Mouse (Mus musculus): ENCODE data around the gene Azgp1.
"Not testable (repeated sequence)": the region's sequence is repeated elsewhere in the genome, so short reads cannot be mapped to it uniquely, and the experiment has no call there.

Gene Azgp1

GRCm38 (mm10) chr5:137981300-137981699, at the start of gene Azgp1:
Gene Azgp1 (plus strand): TSS chr5:137981520.
- DNase-seq (ENCODE audit: extremely low spot score, low read depth, low spot score), result no peak

- DNase-seq (ENCODE audit: extremely low spot score, low read depth, low spot score), result not testable (repeated sequence)
Observed at GRCm38 (mm10) chr5:137933934-137934333, 47.4 kb upstream of the Azgp1 start.

- DNase-seq (ENCODE audit: extremely low spot score, low read depth, low spot score), result no peak
Observed at GRCm38 (mm10) chr5:137936486-137936885, 44.8 kb upstream of the Azgp1 start.

GRCm38 (mm10) chr5:137937238-137937637, 44.1 kb upstream of the Azgp1 start:
- DNase-seq (ENCODE audit: extremely low spot score, low read depth, low spot score), result no peak

DNA sequence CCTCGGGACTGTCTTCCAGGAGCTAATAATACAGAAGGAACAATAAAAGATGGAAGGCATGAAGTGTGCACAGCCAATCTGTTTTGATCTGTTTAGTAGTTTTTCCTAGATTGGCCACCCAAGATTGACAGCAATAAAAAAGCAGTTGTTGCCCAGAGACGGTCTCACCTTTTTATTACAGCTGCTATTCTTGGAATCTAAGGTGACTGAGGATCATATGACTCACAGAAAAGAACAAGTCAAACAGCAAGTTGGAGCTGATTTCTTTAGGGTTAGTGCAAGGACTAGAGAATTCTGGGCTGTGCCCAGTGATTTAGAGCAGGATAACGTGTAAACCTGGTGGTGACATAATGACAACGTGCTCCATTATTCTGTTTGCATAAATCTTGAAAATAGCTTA, 40.4 kb upstream of the Azgp1 start:
- no peak for DNase-seq (ENCODE audit: extremely low spot score, low read depth, low spot score)

GRCm38 (mm10) chr5:137943133-137943532, 38.2 kb upstream of the Azgp1 start:
- DNase-seq (ENCODE audit: extremely low spot score, low read depth, low spot score), result no peak

DNA sequence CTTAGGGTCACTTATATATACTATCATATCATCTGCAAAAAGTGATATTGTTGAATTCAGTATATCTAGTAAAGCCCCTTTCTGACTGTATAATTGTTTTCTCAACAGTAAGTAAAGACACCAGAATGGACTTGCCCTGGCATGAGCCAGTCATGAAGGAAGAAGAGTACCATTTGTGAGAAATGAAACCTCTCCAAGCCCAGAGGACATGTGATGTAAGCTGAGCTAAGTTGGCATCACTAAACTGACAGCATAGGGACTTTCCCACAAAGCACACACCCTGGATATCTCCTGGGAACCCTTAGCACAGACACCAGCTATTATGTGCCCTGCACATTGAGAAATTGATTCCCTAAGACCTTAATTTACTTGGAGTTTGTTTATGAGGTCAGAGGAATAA, 34.0 kb upstream of the Azgp1 start:
- no peak for DNase-seq (ENCODE audit: extremely low spot score, low read depth, low spot score)

DNA sequence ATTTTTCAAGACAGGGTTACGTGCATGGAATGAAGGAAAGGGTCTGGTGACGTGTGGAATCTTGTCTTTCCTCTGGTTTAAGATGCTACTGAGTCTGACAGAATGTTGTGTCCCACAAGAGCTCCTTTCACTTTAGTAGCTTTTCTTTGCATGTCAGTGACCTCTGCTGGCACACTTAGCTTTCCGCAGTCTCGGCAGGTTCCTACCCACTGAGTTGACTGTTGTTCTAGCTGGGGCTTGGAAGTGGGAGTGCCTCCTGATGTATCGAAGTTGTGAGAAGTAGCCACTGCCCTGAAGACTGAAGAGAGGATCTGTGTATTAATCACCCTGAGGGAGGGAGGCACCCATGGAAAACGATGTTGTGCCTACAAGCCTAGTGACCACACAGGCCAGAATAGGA, 30.1 kb upstream of the Azgp1 start:
- no peak for DNase-seq (ENCODE audit: extremely low spot score, low read depth, low spot score)

GRCm38 (mm10) chr5:137956404-137956803, 24.9 kb upstream of the Azgp1 start:
- DNase-seq (ENCODE audit: extremely low spot score, low read depth, low spot score), result no peak

DNA sequence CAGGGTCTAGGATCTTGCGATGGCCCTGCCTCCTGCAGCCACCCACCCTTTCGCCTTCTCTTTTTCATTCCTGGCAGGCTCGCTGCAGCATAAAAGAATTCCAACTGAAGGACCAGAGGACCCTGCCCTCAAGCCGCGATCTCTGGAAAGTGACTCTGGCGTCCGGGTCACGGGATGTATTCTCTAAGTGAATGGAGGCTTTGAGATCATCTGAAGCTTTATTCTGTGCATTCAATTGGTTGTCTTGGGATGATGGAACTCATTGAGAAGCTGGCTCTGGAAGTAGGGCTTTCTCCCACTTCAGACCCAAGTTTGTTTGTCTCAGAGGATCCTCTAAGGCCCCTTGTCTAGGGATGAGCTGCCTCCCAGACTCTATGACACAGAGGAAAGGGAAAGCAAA, 18.4 kb upstream of the Azgp1 start, which contains the start of gene Gjc3:
TSS of gene Gjc3 (minus strand) at position 154 of the 400 bp plus-strand sequence.
- DNase-seq (ENCODE audit: extremely low spot score, low read depth, low spot score), result no peak

GRCm38 (mm10) chr5:137966492-137966891, 14.8 kb upstream of the Azgp1 start:
- DNase-seq (ENCODE audit: extremely low spot score, low read depth, low spot score), result no peak

DNA sequence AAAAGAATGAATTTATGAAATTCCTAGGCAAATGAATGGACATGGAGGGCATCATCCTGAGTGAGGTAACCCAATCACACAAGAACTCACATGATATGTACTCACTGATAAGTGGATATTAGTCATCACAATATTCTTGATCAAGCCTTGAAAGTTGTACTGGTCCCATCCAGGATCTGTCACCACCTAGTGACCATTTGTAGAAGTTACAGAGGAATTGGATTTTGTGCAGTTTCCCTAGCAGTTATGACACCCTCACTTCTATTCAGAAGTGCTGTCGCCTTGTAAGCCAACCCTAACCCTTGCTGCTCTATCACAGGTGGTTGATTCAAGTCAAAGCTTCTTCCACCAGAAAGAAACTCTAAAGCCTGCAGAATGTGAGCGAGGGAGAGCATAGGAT, 8.2 kb upstream of the Azgp1 start:
- DNase-seq (ENCODE audit: extremely low spot score, low read depth, low spot score), result no peak

DNA sequence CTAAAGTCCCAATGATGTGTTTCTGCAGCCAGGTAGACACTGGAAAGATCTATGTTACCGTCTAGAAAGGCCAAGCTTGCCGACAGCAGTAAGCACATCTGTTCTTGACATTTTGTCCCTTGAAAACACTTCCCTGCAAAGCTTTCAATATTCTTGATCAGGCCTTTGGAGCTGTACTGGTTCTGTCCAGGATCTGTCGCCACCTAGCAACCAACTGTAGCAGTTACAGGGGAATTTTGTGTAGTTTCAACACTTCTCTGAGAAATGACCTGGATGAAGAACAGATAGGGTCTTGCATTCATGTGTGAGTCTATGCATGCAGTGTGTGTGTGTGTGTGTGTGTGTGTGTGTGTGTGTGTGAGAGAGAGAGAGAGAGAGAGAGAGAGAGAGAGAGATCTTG, 7.6 kb upstream of the Azgp1 start:
- DNase-seq (ENCODE audit: extremely low spot score, low read depth, low spot score), result no peak

DNA sequence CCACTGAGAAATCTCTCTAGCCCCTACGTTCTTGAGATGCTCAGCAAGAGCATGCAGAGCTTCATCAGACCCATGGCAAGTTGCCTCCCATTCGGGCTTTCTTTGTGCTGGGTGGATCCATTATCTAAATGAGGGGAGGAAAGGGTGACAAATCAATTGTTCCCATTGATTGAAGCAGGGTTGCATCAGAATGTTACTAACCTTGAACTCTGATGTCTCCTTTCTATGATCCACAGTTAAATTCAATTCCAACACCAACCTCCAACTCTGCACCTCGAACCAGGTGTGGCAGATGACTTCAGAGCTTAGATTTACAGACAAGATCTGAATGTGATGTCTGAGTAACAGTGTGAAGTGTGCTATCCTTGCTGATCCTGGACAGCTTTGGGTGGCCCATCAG, 6.6 kb upstream of the Azgp1 start:
- DNase-seq (ENCODE audit: extremely low spot score, low read depth, low spot score), result no peak

DNA sequence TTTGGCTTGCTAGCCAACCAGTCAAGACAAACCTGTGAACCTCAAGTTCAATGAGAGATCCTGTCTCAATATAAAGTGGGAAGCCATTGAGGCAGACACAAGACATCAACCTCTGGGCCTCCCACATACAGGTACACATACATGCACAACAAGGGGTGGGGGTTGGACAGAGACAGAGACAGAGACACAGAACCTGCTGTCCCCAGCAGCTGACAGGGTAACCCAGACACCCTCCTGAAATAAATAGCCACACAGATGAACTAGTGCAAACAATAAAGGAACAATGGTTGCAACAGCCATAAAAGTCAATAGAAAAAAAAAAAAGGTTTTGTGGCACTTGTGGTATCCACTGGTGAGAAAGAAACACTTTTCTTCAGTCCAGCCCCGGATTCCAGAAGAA, 5.9 kb upstream of the Azgp1 start:
- DNase-seq (ENCODE audit: extremely low spot score, low read depth, low spot score), result no peak

DNA sequence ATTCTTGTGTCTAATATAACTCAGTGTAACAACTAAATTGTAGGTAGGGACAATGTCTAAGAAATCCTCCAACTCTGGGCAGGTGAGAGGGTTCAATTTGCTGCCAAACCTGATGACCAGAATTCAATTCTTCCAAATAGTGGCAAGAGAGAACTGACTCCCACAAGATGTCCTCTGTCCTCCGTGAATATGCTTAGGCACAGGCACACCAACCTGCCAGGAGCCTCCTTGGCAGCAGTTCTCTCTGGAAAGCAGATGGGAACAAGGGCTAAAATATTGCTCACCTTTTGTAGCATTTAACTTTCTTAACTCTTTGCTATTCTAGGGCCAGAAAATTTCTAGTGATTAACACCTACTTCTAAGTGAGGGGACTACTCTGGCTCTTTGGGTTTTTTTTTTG, 4.0 kb upstream of the Azgp1 start:
- no peak for DNase-seq (ENCODE audit: extremely low spot score, low read depth, low spot score)

DNA sequence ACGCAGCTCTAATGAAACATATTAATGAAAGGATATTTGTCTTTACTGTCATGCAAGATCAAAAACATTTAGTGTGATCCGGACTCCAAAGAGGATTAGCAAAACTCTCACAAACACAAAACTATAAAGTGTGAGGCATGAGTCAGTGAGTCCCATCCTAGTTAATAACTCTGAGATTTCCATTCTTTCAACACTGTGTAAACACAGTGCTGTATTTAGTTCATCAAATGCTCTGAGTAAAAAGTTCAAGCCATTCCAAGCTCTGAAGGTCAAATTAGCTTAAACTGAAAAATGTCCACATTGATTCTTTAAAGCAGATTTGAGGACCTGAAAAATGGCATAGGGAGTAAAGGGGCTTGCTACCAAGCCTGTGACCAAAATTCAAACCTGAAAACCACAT, 2.2 kb upstream of the Azgp1 start:
- DNase-seq (ENCODE audit: extremely low spot score, low read depth, low spot score), result no peak

DNA sequence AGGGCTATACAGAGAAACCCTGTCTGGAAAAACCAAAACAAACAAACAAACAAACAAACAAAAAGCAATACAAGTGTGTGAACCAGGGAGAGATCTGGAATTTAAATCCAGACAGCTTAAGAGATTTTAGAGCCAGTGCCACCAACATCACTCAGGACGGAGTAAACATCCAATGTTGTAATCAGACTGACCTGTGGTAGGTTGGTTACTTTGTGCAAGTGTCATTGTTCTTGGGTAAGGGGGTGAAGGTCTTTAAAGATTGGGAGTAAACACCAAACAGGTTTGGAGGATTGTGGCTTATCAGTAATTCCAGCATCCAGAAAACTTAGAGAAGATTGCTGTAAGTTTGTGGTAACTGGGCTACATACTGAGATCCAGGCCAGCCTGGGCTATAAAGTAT, 5.0 kb downstream of the Azgp1 start:
- DNase-seq (ENCODE audit: extremely low spot score, low read depth, low spot score), result no peak

GRCm38 (mm10) chr5:138009437-138009836, 28.1 kb downstream of the Azgp1 start:
- DNase-seq (ENCODE audit: extremely low spot score, low read depth, low spot score), result no peak

DNA sequence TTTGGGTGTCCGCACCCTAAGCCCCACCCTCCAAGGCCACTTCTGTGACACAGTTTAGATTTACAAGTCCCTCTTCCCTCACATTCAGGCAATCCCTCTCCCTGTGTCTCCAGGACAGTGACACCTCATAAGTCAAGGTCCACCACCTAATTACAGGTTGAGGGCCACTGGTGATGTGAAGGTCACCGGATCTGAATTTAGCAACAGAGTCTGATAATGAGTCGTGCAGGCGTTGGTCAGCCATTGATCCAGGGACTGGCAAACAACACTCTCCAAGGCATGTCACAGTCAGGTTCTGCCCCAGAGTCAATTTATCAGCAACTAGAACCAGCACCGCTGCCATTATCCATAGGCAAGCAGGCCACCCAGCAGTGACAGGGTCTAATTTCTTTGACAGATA, 31.1 kb downstream of the Azgp1 start:
- DNase-seq (ENCODE audit: extremely low spot score, low read depth, low spot score), result no peak

DNA sequence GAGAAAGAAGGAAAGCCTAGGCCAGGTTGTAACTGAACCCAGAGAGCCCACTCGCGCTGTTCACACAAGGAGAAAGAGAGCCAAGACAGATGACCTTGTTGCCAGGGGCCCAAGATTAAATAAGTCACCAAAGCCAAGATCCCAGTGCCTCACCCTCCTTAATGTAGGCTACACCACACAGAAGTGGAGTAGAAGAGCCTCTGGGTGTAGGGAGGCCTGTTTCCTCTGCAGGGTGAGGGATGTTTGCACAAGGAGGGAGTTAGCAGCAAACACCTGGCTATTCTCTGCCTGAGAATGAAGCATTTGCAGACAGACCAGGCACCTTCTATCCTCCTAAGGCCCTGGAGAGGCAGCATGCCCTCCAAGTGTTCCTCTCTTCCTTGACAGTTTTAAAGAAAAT, 35.2 kb downstream of the Azgp1 start:
- DNase-seq (ENCODE audit: extremely low spot score, low read depth, low spot score), result no peak

DNA sequence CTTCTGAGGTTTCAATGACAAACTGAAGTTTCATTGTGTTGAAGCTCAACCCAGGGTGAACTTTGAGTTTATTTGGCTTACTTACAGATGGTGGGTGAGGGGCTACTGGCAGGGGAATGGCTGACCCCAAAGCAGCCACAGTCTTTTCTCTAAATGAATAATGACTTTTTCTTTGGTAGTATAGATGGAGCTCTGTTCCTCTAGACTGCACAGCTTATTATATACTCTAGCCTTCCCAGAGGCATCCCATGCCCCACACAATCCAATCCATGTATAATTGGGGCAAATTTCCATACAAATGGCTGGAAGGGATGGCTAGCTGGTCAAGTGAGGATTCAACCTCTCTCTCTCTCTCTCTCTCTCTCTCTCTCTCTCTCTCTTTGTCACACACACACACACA, 35.7 kb downstream of the Azgp1 start:
- DNase-seq (ENCODE audit: extremely low spot score, low read depth, low spot score), result no peak

DNA sequence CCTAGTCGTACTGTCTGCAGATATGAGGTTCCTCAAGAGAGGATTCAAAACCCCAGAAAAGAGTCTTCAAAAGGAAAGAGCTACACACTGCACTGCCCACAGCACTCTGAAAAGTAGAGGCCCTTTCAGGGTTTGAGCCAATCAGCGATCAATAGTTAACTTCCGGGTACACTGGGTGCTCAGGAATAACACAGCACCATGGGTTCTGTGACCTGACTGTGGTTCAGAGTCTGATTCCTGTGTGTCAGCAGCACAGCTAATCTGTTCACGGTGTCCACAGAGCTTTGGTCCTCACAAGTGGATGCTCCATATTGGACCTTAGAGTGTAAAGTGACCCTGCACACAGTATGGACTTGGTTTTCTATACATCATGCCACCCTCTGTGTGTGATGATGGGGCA, 38.3 kb downstream of the Azgp1 start:
- DNase-seq (ENCODE audit: extremely low spot score, low read depth, low spot score), result not testable (repeated sequence)

DNA sequence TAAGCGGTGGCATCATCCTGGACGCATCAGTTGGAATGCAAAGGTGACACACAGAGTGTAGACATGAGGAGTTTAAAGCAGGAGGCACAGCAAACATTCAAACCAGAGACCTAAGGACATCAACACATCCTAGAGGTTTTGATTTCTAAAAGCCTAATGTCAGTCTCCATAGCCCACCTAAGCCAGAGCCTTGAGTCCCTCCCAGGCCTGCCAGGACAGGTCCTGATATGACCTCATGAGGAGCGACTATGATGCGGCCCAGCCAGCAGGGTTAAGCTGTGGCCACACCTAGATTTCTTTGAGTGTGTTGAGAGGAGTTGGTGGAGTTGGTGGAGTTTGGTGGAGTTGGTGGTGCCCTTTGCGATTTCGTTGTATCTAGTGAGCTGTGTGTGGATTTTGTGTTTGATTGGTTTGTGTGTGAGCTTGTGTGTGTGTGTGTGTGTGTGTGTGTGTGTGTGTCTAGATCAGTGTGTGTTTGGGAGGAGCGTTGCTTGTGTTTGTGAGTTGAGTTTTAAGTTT, 39.7 kb downstream of the Azgp1 start, which contains the start of the genes Smok3a and Smok3b:
TSS of gene Smok3a (plus strand) at position 301 of the 519 bp plus-strand sequence.
TSS of gene Smok3b (plus strand) at position 469 of the 519 bp plus-strand sequence.
- not testable (repeated sequence) for DNase-seq (ENCODE audit: extremely low spot score, low read depth, low spot score)
